In genomic region chr16:18052731-18053202, GRCm38 (mm10) we compare ENCODE assay signal across 8 mouse cellular contexts. TPM values are rescaled to one million over a fixed set of nuclear protein-coding genes. Genes with fewer than 3 reads are reported as not detected.
A peak's percentile ranks its signal among the peaks of the same experiment; 100 is the strongest.
DNase-seq lines count a peak whose midpoint lies in the region; ATAC-seq lines count a peak whose summit lies in the region.

Gene Dgcr6 (plus strand): TSS chr16:18052860.

- peak; percentile 51; the same call in 1 of the 2 replicates for ATAC-seq in embryonic facial prominence, embryonic 11.5 days (replicated peaks; ENCODE audit: insufficient number of reproducible peaks, low FRiP score, low TSS enrichment, low read depth)
- peak; percentile 83 for ATAC-seq in midbrain, embryonic 12.5 days (ENCODE audit: low FRiP score, low read depth)

- WGBS in embryonic facial prominence, embryonic 11.5 days, result 15% methylated on average over 11 of the region's 11 CpGs
- 15% methylated on average over 11 of the region's 11 CpGs for WGBS in limb, embryonic 10.5 days
- 14% methylated on average over 11 of the region's 11 CpGs for WGBS in midbrain, embryonic 12.5 days

- peak within 1 kb of the TSS; percentile 23; the same call in 1 of the 2 replicates for H3K4me2 ChIP-seq in embryonic facial prominence, embryonic 11.5 days (ENCODE audit: low read depth, low read length)
- H3K4me2 ChIP-seq in midbrain, embryonic 12.5 days (replicated peaks), result no peak within 1 kb of the TSS; the same call in 1 of the 2 replicates

- H3K4me3 ChIP-seq in embryonic facial prominence, embryonic 11.5 days (ENCODE audit: low read depth, low read length), result no peak within 1 kb of the TSS
- no peak within 1 kb of the TSS for H3K4me3 ChIP-seq in limb, embryonic 10.5 days
- no peak within 1 kb of the TSS for H3K4me3 ChIP-seq in midbrain, embryonic 12.5 days

- H3K4me1 ChIP-seq in embryonic facial prominence, embryonic 11.5 days (ENCODE audit: control insufficient read depth, insufficient read depth, low read length), result no peaks in the 10 kb centered on the region
- peaks cover 9% of the 10 kb centered on the region; the same call in 1 of the 2 replicates for H3K4me1 ChIP-seq in limb, embryonic 10.5 days
- H3K4me1 ChIP-seq in midbrain, embryonic 12.5 days, result peaks cover 2% of the 10 kb centered on the region; the same call in 1 of the 2 replicates

- no peaks in the 10 kb centered on the region for H3K36me3 ChIP-seq in embryonic facial prominence, embryonic 11.5 days (replicated peaks; ENCODE audit: control insufficient read depth, insufficient read depth, low read depth, low read length)
- H3K36me3 ChIP-seq in limb, embryonic 10.5 days, result no peaks in the 10 kb centered on the region
- no peaks in the 10 kb centered on the region for H3K36me3 ChIP-seq in midbrain, embryonic 12.5 days

- H3K9me3 ChIP-seq in embryonic facial prominence, embryonic 11.5 days (replicated peaks; ENCODE audit: control insufficient read depth, low read length), result no peaks in the 10 kb centered on the region
- H3K9me3 ChIP-seq in limb, embryonic 10.5 days (replicated peaks), result no peaks in the 10 kb centered on the region
- no peaks in the 10 kb centered on the region for H3K9me3 ChIP-seq in midbrain, embryonic 12.5 days

- H3K27me3 ChIP-seq in embryonic facial prominence, embryonic 11.5 days (ENCODE audit: control insufficient read depth, insufficient read depth, low read length), result no peaks in the 10 kb centered on the region
- no peaks in the 10 kb centered on the region for H3K27me3 ChIP-seq in limb, embryonic 10.5 days (ENCODE audit: low read depth, poor library complexity, severe bottlenecking)
- H3K27me3 ChIP-seq in midbrain, embryonic 12.5 days, result 0 out of 2 replicates have a peak, but pooled peaks cover 4% of the 10 kb centered on the region

- DNase-seq in 3T3-L1 (ENCODE audit: low read depth, low spot score), result peak; percentile 96
- peak; percentile 83 for DNase-seq in adrenal gland, postnatal 25 days
- peak; percentile 88 for DNase-seq in embryonic facial prominence, embryonic 11.5 days (ENCODE audit: low spot score)
- peak; percentile 68 to 84 for DNase-seq in heart, adult 18-20 months
- DNase-seq in kidney, adult 18-20 months, result peak; percentile 84
- DNase-seq in limb, embryonic 10.5 days (ENCODE audit: low spot score), result peak; percentile 92
- DNase-seq in spleen, adult 12 weeks (ENCODE audit: low spot score), result peak; percentile 36

- H3K9ac ChIP-seq in embryonic facial prominence, embryonic 11.5 days (replicated peaks; ENCODE audit: low read length), result 0 out of 2 replicates have a peak within 1 kb of the TSS, but pooled peaks have one; percentile 25
- H3K9ac ChIP-seq in midbrain, embryonic 12.5 days (replicated peaks), result no peak within 1 kb of the TSS

- H3K27ac ChIP-seq in embryonic facial prominence, embryonic 11.5 days (replicated peaks; ENCODE audit: low read depth, low read length), result no peak within 1 kb of the TSS
- H3K27ac ChIP-seq in limb, embryonic 10.5 days, result 0 out of 2 replicates have a peak within 1 kb of the TSS, but pooled peaks have one; percentile 8
- no peak within 1 kb of the TSS for H3K27ac ChIP-seq in midbrain, embryonic 12.5 days (replicated peaks)

RNA-seq across cellular contexts. Expression of gene Dgcr6, which starts in this region (rescaled TPM):
- 71.9 and 82.3 TPM in 2 replicates for total RNA-seq in adrenal gland, postnatal 25 days (2021)
- 118 and 130 TPM in 2 replicates for polyA plus RNA-seq in embryonic facial prominence, embryonic 11.5 days (2014; fragmentation: Nextera tagmentation; extraction: Ambion mirVana)
- 10 to 100 TPM; 41.8 to 42.0 TPM for total RNA-seq in heart, adult 18-20 months (2021)
- polyA plus RNA-seq in limb, embryonic 10.5 days (2016; fragmentation: Nextera tagmentation; extraction: Ambion mirVana), result 160 and 168 TPM in 2 replicates
- 144 TPM in 2 replicates for polyA plus RNA-seq in midbrain, embryonic 12.5 days (2016; fragmentation: Nextera tagmentation; extraction: Ambion mirVana)

Comparison
In these comparisons a context has a peak if more than half of its experiments do, and no peak if none do; other contexts are left out.
1. DNase-seq: peak in every context shown above with its lines; median percentile 96 in 3T3-L1; 92 in limb, embryonic 10.5 days; 88 in embryonic facial prominence, embryonic 11.5 days; 84 in kidney, adult 18-20 months; 83 in adrenal gland, postnatal 25 days; 76 in heart, adult 18-20 months; 36 in spleen, adult 12 weeks.